Mouse (Mus musculus): ENCODE results near the gene Zfp148. TPM values are rescaled to one million over a fixed set of nuclear protein-coding genes. Genes with fewer than 3 reads are reported as not detected.

The Zfp148 gene
- polyA plus RNA-seq, 1 experiment from 2014 or later = 59.0 TPM

DNA sequence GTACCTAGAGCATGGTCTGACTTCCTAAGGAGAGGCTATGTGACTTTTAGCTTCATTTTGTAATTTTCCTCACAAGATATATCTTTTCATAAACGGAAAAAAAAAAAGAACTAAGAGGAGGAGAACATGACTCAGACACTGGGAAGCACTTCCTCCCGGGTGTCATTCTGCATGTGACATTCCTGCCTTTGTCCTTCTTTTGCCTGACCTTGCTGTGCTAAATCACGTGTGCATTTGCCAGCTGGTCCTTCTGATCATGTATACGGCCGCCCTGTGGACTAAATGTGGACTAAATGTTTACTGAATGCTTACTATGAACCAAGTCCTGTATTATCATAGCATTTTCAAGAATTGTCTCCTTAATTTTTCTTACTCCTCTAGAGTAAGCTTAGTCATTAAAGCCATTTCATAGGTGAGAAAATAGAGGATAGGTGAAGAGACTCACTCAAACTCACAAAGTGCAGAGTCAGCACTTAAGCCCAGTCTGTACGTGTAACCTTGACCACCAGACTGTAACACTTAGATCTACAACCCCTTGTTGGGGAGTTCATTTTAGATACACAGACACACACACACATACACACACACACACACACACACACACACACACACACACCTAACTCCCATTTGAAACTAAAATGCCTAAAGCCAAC lies 139.4 kb downstream of the Zfp148 start:
- H3K4me2 ChIP-seq (replicated peaks) = no peak overlapping the region
- H3K9ac ChIP-seq = no peak overlapping the region
- H3K4me3 ChIP-seq = no peak overlapping the region
- no peak for ATAC-seq (ENCODE audit: low FRiP score)
- H3K27ac ChIP-seq = no peak overlapping the region
- no peaks in the 10 kb centered on the region for H3K36me3 ChIP-seq
- no peaks in the 10 kb centered on the region for H3K27me3 ChIP-seq
- 82% methylated on average over 6 of the region's 6 CpGs for WGBS
- H3K4me1 ChIP-seq = peaks cover 19% of the 10 kb centered on the region
- H3K9me3 ChIP-seq (replicated peaks) = no peaks in the 10 kb centered on the region

DNA sequence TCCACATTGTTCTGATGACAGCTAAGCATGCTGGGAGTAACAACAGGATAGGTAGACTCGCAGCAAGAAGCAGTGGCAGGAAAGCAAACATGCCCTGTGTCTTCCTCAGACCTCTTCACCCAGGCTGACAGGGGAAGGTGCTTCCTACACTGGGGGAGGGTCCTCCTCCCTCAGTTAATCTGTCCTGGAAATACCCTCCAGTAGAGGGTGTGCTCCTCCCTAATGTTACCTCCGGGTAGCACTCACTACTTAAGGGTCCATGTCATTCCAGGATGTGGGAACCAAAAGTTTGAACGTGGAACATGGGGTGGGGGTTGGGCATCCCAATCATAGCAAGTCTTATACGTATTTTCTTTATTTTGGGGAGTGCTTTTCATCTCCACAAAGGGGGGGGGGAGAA lies 141.9 kb downstream of the Zfp148 start:
- peaks cover 8% of the 10 kb centered on the region for H3K4me1 ChIP-seq
- 44% methylated on average over 4 of the region's 4 CpGs for WGBS
- no peak for ATAC-seq (ENCODE audit: low FRiP score)

DNA sequence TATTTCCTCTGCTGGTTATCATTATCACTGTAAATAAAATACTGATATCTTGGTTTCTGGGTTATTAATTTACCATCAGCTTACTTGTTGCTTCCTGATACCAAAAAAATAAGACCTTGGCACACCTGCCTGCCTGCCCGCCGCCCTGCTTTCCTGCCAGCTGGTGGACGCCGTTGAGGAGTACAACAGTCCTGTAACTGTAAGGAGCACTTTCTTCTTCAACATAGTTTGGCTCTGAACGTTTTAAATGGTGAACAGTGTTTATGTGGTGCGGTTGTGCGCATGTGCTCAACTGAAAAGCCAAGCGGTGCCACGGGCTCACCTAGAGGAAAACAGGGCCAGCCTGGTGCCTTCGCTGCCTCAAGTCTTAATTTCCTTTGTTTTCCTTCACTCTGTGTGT lies 142.9 kb downstream of the Zfp148 start:
- no peak for ATAC-seq (ENCODE audit: low FRiP score)
- H3K4me2 ChIP-seq (replicated peaks) = no peak overlapping the region
- no peaks in the 10 kb centered on the region for H3K27me3 ChIP-seq
- 57% methylated on average over 10 of the region's 10 CpGs for WGBS
- peaks cover 5% of the 10 kb centered on the region; the same call in 1 of the 2 replicates for H3K4me1 ChIP-seq
- H3K9ac ChIP-seq = no peak overlapping the region
- no peak overlapping the region for H3K4me3 ChIP-seq
- no peaks in the 10 kb centered on the region for H3K36me3 ChIP-seq
- no peaks in the 10 kb centered on the region for H3K9me3 ChIP-seq (replicated peaks)
- H3K27ac ChIP-seq = no peak overlapping the region

More for the DNA sequence above, 141.9 kb downstream of the Zfp148 start:
- H3K4me3 ChIP-seq = no peak overlapping the region
- H3K27me3 ChIP-seq = no peaks in the 10 kb centered on the region
- no peak overlapping the region for H3K27ac ChIP-seq
- no peaks in the 10 kb centered on the region for H3K9me3 ChIP-seq (replicated peaks)
- no peaks in the 10 kb centered on the region for H3K36me3 ChIP-seq
- no peak overlapping the region for H3K9ac ChIP-seq
- H3K4me2 ChIP-seq (replicated peaks) = no peak overlapping the region

DNA sequence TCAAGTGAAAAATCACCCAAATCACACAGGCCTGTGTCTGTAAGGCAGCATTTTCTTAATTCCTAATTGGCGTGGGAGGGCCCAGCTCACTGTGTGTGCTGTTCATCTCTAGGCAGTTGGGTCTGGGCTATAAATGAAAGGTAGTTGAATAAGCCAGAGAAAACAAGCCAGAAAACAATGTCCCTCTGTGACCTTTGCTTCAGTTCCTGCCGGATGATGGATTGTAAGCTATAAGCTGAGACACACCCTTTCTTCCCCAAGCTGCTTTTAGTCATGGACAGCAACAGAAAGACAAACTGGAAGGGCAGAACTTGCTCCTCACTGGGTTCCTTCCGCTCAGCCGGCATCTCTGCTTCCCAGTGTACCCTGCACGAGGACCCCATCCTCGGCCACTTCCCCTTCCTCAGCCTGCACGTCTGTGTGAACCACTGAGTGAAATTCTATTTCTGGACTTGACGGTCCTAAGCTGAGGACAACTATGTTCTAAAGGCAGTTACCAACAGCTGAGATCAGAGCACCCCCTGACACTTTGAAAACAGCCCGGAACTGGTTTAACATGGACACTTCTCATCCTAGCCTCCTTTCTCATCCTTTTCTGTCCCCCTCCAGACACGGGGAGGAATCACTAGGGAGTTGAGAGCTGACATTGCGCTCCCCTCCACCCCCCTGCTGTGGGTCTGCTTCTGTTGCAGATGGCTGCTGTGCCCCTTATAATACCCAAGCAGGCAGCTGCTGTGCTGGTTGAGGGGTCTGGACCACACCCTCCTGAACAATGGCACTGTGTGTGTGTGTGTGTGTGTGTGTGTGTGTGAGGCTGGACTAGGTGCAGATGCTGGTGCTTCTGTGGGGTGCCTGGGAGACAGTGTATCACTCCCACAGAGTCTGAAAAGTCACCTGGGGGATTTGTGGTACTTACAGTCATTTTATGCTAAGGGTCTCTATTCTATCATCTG lies 149.1 kb downstream of the Zfp148 start:
- H3K36me3 ChIP-seq = no peaks in the 10 kb centered on the region
- no peaks in the 10 kb centered on the region for H3K9me3 ChIP-seq (replicated peaks)
- WGBS = 42% methylated on average over 11 of the region's 11 CpGs
- no peak overlapping the region for H3K4me2 ChIP-seq (replicated peaks)
- no peak overlapping the region for H3K4me3 ChIP-seq
- H3K27me3 ChIP-seq = no peaks in the 10 kb centered on the region
- ATAC-seq (ENCODE audit: low FRiP score) = peak; percentile 64
- H3K4me1 ChIP-seq = peaks cover 15% of the 10 kb centered on the region
- peak overlapping the region; percentile 53 for H3K27ac ChIP-seq
- H3K9ac ChIP-seq = no peak overlapping the region

DNA sequence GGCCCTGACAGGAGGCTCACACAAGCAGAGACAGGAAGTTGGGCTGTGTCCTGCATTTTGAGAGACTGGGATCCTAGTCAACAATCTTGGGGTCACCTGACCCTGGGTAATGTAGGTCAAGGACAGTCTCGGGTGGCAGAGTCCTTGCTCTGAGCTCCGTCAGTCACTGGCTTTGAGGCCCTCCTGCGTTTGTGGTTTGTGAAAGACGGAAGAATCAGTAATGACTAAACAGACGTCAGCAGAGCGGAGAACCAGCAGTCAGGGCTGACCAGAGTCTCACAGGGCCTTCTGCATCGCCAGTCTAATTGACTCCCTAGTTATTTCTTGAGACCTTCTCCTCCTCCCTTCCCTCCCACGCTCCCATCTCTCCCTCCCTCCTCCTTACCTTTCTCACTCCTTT lies 150.5 kb downstream of the Zfp148 start:
- no peaks in the 10 kb centered on the region for H3K27me3 ChIP-seq
- no peak for ATAC-seq (ENCODE audit: low FRiP score)
- H3K4me2 ChIP-seq (replicated peaks) = no peak overlapping the region
- H3K27ac ChIP-seq = no peak overlapping the region
- H3K9ac ChIP-seq = no peak overlapping the region
- no peaks in the 10 kb centered on the region for H3K36me3 ChIP-seq
- H3K4me3 ChIP-seq = no peak overlapping the region
- no peaks in the 10 kb centered on the region for H3K9me3 ChIP-seq (replicated peaks)
- peaks cover 15% of the 10 kb centered on the region for H3K4me1 ChIP-seq
- 70% methylated on average over 8 of the region's 8 CpGs for WGBS

DNA sequence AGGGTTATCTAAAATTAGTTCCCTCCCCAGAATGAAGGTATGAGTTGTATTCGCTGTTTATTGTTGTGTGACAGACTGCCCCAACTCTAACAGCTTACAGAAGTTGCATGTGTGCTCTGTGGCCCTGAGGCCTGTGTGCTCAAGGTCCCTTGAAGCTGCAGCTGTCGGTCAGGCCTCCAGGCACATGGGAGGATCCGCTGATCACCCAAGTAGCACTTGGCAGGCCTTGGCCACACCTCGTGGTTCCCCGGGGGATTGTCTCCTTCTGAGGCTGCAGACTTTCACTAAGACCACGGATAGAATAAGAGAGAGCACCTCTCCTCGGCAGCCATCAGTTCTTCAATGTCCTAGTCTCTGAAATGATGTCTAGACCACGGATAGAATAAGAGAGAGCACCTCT lies 155.8 kb downstream of the Zfp148 start:
- 88% methylated on average over 8 of the region's 8 CpGs for WGBS
- H3K4me3 ChIP-seq = no peak overlapping the region
- 0 out of 2 replicates have a peak, but pooled peaks cover 9% of the 10 kb centered on the region for H3K4me1 ChIP-seq
- no peak overlapping the region for H3K9ac ChIP-seq
- no peak overlapping the region for H3K27ac ChIP-seq
- no peaks in the 10 kb centered on the region for H3K36me3 ChIP-seq
- no peaks in the 10 kb centered on the region for H3K27me3 ChIP-seq
- ATAC-seq (ENCODE audit: low FRiP score) = no peak
- H3K4me2 ChIP-seq (replicated peaks) = no peak overlapping the region
- no peaks in the 10 kb centered on the region for H3K9me3 ChIP-seq (replicated peaks)

DNA sequence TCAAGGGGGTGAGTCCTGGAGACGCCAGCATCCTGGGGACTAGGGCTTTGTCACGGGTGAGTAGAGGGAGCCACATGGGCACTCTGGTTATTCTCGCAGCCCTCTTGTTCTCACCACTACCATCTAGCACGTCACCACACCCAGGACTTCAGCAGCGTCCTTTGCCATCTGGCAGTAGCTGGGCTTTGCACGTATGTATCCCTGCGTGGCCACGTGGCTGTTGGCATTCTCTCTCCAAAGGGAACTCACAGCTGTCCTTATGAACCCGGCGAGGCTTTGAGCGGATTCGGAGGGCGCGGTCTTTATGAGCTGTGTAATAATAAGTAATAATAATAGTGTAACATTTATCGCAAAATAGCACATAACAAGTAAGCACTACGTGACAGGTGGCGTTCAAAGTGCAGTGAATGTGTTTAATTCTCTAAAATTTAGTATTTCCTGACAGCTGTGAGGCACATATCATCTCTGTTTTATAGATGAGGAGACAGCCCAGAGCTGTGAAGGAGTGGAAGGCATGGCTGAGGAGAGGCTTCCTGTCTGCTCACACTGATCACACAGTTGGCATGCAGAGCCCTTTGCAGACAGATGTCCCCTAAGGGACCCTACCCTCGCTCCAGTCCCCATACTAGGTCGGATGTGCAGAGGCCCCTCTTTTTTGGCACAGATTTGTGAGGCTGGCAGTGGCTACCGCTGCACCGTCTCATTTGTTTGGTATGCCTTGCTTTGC lies 157.0 kb downstream of the Zfp148 start:
- H3K36me3 ChIP-seq = no peaks in the 10 kb centered on the region
- no peaks in the 10 kb centered on the region for H3K27me3 ChIP-seq
- H3K4me1 ChIP-seq = 0 out of 2 replicates have a peak, but pooled peaks cover 9% of the 10 kb centered on the region
- no peak for ATAC-seq (ENCODE audit: low FRiP score)
- H3K9me3 ChIP-seq (replicated peaks) = no peaks in the 10 kb centered on the region
- H3K4me2 ChIP-seq (replicated peaks) = no peak overlapping the region
- WGBS = 83% methylated on average over 21 of the region's 21 CpGs
- H3K4me3 ChIP-seq = no peak overlapping the region
- H3K9ac ChIP-seq = no peak overlapping the region
- no peak overlapping the region for H3K27ac ChIP-seq

DNA sequence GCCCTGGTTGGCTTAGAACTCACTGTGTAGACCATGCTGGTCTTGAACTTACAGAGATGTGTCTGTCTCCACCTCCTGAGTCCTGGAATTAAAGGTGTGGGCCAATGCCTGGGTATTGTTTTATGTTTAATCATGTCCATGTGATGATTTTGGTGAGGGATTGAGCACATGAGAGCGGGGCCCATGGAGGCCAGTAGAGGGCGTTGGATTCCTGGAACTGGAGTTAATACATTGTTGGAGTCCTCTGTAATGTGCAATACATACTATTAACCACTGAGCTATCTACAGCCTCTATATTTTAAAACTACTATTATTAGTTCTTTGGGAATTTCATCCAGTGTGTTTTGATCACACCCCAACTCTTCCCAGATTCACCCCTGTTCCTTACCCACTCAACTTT lies 163.7 kb downstream of the Zfp148 start:
- 0 out of 2 replicates have a peak, but pooled peaks cover 4% of the 10 kb centered on the region for H3K9me3 ChIP-seq (replicated peaks)
- H3K27me3 ChIP-seq = no peaks in the 10 kb centered on the region
- H3K4me3 ChIP-seq = no peak overlapping the region
- H3K36me3 ChIP-seq = no peaks in the 10 kb centered on the region
- H3K9ac ChIP-seq = no peak overlapping the region
- ATAC-seq (ENCODE audit: low FRiP score) = no peak
- no peak overlapping the region for H3K4me2 ChIP-seq (replicated peaks)
- H3K27ac ChIP-seq = no peak overlapping the region
- 97% methylated on average over 2 of the region's 2 CpGs for WGBS
- H3K4me1 ChIP-seq = no peaks in the 10 kb centered on the region

DNA sequence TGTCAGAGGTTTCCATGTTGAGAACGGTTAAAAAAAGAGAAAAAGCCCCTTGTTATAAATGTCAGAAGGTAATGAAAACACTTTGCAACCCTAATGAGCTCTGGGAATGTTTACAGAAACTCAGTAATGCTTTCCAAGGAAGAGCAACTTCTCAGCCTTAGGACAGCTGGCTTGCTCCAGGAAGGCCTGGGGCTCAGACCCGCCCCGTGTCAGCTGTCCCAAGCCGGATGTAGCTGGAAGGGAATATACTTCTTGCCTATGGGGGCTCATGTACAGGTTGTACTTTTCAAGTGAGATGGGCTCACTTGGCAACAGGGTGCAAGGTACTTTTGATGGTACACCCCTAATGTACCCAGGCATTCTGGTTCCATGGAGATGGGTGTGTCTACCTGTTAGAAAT lies 164.9 kb downstream of the Zfp148 start:
- H3K9ac ChIP-seq = no peak overlapping the region
- no peaks in the 10 kb centered on the region for H3K4me1 ChIP-seq
- no peak overlapping the region for H3K4me2 ChIP-seq (replicated peaks)
- 0 out of 2 replicates have a peak, but pooled peaks cover 4% of the 10 kb centered on the region for H3K9me3 ChIP-seq (replicated peaks)
- no peak overlapping the region for H3K4me3 ChIP-seq
- H3K27me3 ChIP-seq = no peaks in the 10 kb centered on the region
- 89% methylated on average over 4 of the region's 4 CpGs for WGBS
- no peak for ATAC-seq (ENCODE audit: low FRiP score)
- no peaks in the 10 kb centered on the region for H3K36me3 ChIP-seq
- no peak overlapping the region for H3K27ac ChIP-seq

DNA sequence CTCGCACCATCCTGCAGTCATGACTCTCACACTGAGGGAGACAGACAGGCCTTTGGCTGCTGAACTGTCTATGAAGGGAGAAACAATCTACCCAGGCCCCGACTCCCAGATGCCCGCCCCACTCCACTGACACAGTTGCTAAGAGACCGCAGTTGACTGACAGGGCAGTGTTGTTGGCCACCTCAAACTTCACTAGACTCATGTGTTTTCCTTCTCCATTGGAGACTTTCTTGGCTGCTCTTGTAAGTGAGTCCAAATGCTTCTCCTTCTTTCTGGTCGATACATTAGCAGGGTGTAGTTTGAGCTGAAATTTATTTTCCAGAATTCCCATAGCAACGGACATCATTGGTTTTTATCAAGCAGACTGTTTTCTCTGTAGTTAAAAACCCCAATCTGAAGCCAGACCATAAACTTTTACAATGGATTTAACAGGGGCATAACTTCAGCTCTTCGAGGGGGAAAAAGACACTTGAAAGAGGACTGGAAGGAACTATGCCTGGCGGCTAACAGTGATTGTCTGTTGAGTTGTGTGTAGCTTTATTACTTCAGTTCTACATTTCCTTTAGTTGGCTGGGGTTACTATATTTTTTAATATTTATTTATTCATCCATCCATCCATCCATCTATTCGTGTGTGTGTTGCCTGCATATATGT lies 173.2 kb downstream of the Zfp148 start:
- Histone ChIP-seq H3K4me3 (no peak overlapping the region), H3K4me1 (peaks cover 10% of the 10 kb centered on the region), H3K9me3 (replicated peaks) (no peaks in the 10 kb centered on the region), H3K27me3 (no peaks in the 10 kb centered on the region), H3K27ac (no peak overlapping the region), H3K4me2 (replicated peaks) (no peak overlapping the region), H3K36me3 (no peaks in the 10 kb centered on the region), H3K9ac (no peak overlapping the region)
- ATAC-seq (ENCODE audit: low FRiP score) = peak; percentile 56; the same call in 1 of the 2 replicates
- WGBS = 59% methylated on average over 9 of the region's 9 CpGs

All from hindbrain, embryonic 12.5 days (tissue).